Mouse (Mus musculus) thymus, adult 18-20 months (tissue): ENCODE measurements around the gene Fat1.

Experiments
- DNase-seq, 2 experiments: peaks; one replicate each; pipeline ENCODE4 v3.0.0; 2022; ENCODE audit warnings: mixed read lengths in 2 of 2

The Fat1 gene

DNA sequence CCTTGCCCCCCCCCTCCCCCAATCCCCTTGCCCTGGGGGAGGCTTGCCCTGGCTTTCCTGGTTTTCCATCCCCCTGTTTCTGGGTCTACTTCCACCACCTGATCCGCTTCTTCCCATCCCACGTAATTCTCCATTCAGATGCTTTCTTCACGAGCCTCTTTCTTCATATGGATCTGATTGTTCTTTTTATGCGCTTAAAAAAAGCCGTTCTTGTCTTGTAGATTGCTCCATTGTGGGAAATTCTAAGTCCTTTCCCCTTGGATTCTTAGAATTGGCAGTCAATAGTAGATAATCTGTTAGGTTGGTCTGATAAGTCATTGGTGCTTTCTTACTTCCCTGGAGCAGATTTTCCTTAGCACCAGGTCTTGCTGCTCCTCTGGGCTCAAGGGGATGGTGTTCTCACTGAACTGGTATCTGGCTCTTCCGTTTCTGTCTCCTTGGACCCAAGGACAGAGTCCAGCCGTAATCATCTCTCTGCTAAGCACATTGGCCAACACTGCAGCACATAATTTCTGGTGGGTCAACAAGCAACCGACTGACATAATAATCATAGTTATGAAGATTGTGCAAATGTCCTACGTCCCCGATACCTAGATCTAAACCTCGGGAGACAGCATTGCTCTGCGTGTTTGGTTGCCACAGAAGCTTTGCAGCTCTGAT lies 27.5 kb downstream of the Fat1 start:
- DNase-seq: no peak

DNA sequence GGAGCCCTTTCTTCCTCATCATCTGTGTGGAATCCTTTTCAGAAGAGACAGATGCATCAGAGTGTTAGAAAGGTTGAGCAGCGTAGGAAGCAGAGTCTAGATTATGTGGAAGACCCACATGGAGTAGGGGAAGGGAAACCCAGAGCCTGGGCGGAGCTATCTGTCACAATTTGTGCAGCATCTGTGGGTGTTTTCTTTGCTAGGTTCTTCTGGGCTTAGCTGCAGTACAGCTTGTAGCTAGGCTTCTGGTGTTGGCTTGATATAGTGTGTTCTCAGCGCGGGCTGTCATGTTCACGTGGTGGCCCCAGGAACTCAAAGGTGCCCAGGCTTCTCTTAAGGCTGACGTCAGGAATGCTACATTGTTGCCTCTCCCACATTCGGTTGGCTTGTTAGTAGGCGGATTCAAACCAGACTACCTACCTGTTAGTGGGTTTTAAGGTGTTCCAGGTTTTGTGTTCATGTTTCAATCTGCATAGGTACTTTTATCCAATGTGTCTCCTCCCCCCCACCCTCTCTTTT lies 32.3 kb downstream of the Fat1 start:
- DNase-seq: no peak

DNA sequence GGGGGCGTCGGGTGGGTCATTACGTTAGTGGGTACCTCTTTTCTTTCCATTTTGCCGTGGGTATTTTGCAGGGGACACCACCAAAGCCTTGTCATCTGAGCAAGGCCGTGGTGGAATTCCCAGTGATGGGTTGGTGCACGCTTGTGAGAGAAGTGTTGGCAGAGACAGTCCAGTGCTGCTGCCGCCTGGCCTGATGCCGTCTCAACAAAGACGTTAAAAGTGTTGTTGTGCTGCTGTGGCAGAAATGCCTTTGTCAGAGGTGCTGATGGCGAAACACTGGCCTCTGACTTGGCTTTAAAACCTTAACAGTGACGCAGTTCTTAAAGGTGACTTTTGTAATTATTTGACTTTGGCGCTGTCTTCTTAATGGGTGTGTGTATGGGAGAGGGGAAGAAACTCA lies 34.8 kb downstream of the Fat1 start:
- no peak for DNase-seq

DNA sequence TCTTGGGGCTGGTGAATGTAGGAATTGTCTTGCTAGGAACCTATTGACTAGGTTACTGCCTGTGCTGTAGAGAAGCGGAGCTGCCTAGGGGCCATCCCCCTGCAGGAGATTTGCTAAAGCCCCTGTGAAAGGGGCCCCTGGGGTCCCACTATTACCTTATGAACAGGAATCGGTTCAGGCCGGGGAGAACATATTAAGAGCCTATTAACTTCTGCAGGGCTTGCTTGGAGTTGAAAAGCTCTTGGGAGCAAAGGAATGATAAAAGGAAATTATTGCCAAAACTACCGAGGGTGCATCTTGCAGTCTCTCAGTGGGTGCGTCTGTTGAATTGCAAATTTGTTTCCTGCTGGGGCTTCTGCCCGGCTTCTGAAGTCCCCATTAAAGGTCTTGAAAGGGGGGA lies 36.1 kb downstream of the Fat1 start:
- no peak for DNase-seq

DNA sequence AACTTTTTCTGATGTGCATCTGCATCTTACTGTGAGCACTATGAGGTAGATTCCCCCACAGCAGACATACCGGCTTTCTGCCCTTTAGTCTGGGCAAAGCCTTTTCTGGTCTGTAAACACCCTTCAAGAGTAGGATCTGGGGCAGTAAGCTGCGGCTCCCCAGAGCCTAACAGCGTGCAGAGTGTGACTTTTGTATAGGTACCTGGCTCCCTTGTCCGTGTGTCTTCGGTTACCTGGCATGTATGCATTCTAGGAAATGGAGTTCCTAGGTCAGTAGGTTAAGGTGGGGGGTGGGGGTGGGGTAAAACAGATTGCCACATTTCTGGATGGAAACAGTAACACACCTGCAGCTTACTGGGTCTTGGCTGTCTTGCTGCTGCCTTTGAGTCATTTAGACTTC lies 36.7 kb downstream of the Fat1 start:
- no peak for DNase-seq

DNA sequence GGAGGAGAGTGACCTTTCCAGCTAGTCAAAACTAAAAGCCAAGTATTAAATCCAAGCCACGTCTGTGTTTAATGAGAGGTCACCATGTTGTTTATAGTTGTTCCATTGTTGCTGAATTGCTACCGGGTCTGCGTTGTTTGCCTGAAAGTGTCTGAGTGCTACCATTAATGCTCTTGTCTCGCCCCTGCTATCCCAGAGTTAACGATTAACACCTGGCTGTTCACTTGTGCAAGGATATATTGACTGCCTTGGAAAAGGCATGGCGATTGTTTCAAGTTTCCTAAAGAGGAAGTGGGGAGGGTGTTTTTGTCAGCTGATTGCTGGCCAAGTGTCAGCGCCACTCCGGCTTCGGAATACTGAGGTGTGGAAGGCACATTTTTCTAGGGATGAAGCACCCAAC lies 39.9 kb downstream of the Fat1 start:
- no peak for DNase-seq

DNA sequence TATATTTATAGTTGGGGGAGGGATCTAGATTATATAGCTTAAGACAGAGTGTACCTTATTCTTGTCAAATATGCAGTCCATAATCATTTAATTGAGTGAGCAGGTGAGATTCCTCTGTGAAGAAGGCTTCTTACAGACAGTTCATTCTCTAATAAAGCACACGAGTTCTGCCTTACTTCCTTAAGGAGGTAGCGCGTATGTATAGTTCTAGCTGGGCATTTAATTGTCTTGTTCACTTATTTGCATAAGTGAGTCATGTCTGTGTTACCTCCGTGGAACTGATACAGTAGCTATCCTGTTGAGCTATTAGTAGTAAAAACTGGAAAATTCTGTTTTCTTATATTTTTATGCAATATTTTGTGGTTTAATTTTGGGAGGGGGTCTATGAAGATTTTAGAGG lies 40.4 kb downstream of the Fat1 start:
- DNase-seq: no peak

DNA sequence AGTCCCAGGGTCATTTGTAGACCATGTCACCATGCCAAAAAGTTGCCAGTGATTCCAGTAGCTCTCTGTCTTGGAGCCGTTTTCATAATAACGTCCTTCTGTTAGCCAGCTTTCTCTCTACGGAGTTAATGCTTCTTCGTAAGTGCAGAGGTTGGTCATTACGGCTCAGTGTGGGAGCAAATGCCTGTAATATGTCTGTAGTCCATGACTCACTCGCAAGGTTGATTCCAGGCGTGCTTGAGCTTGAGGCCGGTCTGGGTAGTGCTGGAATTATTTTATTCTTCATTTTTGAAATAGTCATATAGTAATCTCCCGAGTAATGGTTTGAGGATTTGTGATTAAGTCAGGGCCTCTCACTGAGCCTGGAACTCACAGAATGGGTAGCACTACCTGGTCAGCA lies 43.4 kb downstream of the Fat1 start:
- no peak for DNase-seq

DNA sequence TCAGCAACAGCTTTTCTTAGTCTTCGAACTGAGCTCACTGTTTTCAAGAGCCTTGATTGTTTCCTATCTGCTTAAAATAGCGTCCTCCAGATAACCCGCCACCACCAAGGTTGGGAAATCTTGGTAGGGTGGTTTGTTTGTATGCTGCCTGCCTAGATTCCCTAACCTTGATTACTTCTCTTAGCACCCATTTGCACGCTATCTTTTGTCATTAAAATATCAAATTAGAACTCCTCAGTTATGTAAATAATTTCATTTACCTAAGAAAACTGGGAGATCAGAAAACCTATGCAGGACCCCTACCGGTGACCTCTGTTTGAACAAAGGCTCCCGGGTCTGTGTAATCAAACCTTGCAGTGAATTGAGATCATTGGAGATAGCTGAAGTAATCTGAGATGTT lies 44.0 kb downstream of the Fat1 start:
- DNase-seq: no peak

DNA sequence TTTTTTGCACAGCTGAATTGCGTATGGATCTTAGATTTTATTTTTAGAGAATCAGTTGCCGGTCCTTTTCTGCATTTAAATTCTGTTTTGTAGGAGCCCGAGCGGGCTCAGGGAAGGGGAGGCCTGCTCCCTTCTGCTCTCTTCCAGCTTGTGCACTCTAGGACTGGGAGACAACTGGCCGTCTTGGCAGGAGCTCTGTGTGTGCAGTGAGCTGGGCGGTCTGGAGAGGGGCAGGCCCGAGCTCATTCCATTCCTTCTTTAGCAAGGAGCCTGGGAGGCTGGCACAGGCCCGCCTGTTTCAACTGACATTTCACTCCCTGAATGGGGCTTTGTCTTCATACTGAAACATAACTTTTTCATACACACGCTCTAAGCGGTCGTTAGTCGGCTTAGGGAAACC lies 44.8 kb downstream of the Fat1 start:
- no peak for DNase-seq

DNA sequence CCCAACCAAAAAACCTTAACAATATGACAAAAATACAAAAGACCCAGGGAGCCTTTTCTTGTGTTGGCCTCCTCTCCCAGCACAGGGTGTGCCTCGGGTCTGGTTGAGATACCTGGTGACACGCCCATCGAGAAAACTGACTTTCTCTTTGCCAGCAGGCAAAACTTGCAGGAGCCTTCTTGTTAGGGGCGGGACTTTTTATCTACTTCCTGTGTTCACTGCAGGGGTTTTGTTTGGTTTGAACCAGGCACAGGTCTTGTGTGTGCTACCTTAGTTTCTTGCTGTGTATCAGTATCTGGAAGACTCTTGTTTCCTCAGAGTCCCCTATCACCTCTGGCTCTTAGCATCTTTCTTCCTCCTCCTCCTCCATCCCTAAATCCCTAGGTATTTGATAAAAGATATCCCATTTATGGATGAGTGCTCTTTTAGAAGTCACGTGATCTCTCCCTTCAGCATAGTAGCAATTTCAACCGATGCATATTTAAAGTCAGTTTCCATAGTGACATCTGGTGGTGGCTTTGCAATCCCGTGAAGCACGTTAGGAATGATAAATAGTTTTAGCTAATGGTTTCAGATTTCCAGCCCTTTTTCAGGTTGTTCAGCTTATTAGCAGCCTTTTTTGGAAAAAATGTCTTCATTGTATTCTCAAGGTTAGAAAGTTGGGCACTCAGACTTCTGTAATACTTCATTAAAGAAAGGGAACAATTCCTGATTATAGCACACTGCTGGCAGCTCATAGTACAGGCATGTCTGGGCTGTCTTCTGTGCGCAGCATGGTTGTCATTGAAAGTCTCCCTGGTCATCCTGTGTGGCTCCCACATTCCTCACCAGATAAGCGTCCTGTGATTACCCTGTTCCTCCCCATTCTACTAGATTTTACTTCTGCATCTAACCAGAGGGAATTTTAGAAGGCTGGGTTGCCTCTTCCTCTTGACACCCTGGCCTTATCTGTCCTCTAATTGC lies 50.4 kb downstream of the Fat1 start:
- no peak for DNase-seq

DNA sequence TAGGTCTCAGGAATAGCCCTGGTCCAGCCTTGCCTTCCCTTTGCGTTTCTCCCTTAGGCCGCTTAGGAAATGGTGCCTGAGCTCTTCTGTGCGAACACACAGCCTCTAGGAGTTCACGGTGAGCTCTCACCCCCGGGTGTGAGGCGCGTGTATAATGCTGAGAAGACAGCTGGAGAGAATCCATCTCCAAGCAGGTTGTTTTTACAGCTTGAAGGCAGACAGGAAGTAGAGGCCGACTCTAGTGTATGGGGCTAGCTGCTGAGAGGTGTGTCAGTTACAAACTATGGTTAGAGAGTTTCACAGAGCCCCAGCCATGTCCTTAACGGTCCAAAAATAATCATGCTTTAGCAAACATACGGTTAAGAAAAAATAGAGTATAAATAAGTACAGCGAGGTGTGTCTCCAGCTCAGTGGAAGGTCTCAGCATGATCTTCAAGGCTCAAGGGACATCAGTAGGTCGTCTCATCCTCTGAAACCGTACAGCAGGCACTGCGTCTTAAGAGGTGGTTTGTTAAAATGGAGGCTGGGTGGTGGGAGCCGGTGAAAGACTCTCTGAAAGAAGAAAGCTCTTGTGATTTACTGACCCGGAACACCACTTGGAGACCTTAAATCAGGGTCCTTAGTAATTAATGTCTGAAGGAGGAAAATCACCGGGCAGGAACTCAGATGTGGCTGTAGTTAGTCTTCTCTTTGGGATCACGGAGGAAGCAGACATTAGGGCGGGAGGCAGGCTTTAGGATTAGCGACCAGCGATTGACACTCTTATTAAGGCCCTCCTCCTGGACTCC lies 56.6 kb downstream of the Fat1 start:
- DNase-seq: no peak

DNA sequence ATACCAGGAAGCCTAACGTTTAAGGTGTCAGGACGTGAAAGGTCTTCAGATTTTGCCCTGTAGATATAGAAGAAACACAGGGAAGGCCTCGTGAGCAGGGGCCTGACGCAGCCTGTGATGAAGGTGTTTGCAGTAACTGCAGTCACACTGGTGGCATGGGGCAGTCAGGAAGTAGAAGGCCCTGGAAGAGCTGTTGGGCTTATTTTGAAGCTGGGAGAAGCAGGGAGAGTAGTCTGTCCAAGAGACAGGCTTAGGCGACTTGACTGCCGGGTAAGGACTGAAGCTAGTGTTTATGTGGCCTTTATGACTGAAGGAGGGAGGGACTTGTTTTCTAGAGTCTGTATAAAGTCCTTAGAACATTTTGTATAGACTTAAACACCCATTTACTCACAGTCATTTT lies 57.4 kb downstream of the Fat1 start:
- DNase-seq: no peak

DNA sequence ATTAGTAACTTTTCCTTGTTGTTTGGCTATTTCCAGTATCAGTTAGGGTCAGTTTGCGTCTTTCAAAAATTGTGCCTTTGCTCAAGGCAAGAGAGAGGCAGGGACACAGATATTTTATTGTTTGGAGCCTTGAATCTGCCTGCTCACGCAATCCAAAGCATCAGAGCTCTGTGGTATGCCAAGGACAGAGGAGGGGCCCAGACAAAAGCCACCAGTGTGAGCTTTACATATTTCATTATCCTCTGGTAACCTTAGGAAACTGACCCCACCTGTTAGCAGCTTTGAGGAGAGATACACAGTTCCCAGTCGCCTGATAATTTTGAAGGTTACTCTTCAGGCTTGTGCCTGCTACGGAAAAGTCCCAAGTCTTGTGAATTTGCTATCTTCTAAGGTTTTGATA lies 58.1 kb downstream of the Fat1 start:
- DNase-seq: no peak

DNA sequence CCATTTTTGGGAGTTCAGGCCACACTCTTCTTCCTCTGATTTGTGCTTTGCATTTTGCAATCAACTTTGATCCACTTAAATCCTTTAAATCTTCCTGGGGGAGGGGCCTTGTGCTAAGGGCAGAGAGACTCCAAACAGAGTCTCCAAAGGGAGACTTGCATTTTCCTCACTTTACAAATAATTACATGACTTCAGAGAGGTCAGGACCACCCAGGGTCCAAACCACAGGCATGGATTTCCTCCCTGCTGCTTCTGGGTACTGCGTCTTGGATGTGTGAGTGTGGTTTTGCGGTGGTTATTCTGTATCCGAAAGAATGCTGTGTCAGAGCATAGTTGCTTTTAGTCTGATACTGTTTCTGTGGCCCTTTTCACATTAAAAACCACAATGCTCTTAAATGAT lies 61.2 kb downstream of the Fat1 start:
- DNase-seq: no peak

DNA sequence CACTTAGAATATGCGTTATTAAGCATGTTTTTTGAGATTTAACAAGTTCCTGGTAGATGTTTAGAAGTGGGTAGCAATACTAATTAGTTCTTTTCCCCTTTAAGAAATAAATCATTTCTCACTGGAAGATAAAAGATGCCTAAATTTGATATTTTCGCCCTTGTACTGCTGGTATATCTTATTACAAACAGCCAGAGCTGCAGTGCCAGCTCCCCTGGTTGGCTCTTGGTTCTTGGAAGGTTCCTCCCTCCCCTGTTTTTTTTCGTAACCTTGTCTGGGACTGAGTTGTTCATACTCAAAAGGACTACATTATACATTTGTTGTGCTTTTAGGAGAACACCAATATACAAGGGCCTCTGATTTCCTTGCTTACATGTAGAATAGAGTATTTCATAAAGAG lies 62.1 kb downstream of the Fat1 start:
- no peak for DNase-seq

DNA sequence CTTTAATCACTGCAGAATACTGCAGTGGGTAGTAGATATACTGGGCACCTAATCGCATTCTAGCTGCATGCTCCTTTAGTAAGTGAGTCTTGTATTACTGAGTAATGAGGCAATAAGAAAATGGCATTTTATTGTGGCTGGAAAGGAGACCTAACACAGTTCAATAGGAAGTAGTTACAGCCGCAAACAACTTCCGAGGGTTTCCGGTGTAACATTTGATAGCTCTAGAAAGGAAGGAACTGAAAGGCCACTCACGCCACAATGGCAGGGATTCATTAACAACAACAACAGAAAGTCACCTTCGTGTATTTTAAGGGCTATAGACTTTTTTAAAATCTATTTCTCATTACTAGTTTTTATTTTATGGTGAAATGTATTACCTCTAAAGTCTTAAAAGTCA lies 62.6 kb downstream of the Fat1 start:
- no peak for DNase-seq

DNA sequence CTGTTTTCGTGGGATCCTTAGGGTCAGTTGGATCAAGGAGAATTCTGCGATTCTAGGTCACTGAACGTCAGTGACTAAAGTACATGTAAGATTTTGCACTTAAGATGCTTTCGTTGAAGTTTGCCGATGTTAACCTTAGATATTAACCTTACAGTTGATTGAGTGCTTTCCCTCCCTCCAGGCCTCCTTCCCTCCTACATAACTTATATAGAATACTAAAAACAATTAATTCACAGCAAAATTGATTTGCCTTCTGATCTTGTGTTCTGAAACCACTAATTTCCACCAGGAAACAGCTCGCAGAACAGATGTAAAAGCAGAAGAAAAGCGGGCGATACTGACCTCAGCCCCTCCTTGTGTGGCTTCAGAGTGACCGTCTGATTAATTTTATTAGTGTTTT lies 63.0 kb downstream of the Fat1 start:
- no peak for DNase-seq

DNA sequence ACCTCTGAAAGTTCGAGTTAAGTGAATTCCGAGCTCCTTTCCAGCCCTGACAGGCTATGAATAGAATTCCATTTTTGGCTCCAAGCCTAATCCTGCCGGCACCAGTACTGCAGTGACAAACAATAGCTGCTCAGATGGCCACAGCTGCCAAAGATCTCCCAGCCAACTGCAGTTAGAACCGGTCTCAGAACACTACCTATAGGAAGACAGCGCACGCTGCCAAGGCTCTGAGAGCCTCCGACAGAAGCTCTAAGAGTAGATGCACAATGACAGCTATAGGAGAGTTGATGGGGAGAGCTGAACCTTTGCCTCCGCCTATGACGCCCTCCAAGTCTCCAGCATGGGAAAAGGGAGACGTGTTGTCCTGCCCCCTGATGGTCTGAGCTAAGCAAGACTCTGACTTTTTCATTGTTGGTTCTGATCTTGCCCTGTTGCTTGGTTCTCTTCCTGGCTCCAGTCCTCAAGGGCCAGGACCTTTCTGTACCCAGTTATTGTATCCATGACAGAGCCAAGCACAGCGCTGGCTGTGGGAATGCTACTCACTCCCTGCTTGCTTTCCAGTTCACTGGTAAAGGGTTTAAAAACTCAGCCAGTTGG lies 63.5 kb downstream of the Fat1 start:
- DNase-seq: no peak

DNA sequence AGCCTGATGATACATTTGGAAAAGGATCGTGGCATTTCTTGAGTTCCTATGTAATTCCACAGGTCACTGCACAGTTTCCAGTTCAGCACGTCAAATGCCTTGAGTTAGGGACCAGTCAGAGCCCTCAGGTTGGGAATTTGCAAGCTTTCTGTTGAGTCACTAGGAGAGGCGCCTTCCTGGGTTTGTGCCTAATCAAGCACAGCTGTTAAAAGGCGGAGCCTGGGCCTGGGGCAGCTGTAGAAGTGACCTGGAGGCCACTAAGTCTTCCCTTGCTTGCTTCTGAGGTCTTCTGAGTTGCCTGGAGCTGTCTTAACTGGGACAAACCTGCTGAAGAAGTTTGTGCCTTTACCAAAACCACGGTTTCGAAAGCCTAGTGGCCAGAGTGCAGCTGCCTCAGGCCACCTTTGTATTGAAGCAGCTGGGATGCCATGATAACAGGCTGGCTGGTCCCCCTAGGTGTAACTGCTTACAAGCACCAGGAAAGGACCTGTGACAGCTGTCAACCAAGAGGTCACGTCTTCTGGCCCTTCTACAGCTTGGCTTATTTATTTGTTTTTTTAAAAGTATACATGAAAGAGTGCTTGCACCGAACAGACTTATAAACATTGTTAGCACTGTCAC lies 66.4 kb downstream of the Fat1 start:
- no peak for DNase-seq

DNA sequence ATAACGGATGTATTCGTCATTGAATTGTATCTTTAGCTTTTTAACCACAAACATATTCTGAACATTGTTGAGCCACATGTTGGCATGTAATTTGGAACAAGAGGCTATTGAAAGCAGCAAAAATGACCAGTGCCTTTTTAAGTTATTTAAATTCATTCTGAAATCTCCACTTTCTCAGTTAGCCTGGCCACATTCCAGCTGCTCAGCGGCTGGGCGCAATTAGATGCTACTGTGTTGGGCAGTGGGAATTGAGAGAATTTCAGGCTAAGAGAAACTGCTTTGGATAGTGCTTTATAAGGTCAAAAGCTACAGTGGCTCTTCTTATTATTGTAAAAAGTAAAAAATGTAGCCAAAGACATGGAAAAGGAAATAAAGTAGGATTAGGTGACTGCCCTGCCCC lies 67.4 kb downstream of the Fat1 start:
- no peak for DNase-seq

DNA sequence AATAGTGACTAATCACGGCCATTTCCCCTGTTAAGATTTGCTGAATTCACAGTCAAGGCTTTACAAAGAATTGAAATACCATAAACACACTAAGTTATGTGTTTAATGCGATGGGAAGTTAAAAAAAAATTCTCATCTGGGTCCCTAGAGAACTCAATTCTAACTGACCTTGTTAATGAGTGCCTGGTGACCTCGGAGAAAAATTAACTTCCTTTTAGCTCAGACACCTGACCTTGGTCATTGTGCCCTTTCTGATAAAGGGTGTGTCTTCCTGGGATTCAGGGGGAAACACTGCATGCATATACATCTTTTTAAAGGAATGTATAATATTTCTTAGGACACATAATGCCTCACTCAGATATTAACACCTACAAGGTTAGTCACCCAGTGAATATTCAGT lies 68.8 kb downstream of the Fat1 start:
- DNase-seq: no peak

DNA sequence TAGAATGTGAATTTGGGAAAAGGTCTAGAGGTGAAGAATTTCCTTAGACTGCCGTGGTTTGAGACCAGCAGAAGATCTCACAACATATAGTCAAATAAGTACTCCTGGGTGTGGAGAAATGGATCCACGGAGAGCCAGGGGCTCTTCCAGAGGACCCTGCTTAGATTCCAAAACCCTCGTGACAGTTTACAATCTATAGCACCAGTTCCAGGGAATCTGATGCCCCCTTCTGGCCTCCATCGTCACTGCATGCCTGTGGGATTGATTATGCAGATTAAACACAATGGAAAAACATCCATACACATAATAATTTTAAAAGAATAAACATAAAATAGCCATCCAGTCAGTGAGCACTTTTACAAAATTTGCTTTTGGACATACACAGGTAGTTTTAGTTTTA lies 75.4 kb downstream of the Fat1 start:
- no peak for DNase-seq
